Mouse (Mus musculus) limb, embryonic 13.5 days (tissue): ENCODE results near the gene Zfp668. TPM values are rescaled to one million over a fixed set of nuclear protein-coding genes. Genes with fewer than 3 reads are reported as not detected.

Experiments used
- ATAC-seq: fragments of 200-750 bp; cut with Nextera tagmentation; 2 replicates; pipeline ENCODE4 v1.8.0; 2017; ENCODE audit warnings: low read depth, moderate number of reproducible peaks, moderate TSS enrichment; ENCODE audit not compliant: low FRiP score
- H3K27ac ChIP-seq: fragments of 300-500 bp; sonication (generic); 2 replicates; pipeline ENCODE4 v1.5.1; 2015; ENCODE audit warnings: inconsistent platforms, mild to moderate bottlenecking, moderate library complexity
- H3K27me3 ChIP-seq: fragments of 300-500 bp; sonication (generic); 2 replicates; pipeline ENCODE4 v1.6.1; 2015; ENCODE audit warnings: mild to moderate bottlenecking, inconsistent platforms
- H3K36me3 ChIP-seq: fragments of 300-500 bp; sonication (generic); 2 replicates; pipeline ENCODE4 v1.6.1; 2015; ENCODE audit warnings: inconsistent platforms, mild to moderate bottlenecking, moderate library complexity
- H3K4me1 ChIP-seq: fragments of 300-500 bp; sonication (generic); 2 replicates; pipeline ENCODE4 v1.6.1; 2015; ENCODE audit warnings: inconsistent platforms
- H3K4me2 ChIP-seq: fragments of 300-500 bp; sonication (generic); replicated peaks from 2 replicates; pipeline ENCODE4 v1.6.1; 2015; ENCODE audit warnings: inconsistent platforms, mild to moderate bottlenecking, moderate library complexity
- H3K4me3 ChIP-seq: fragments of 300-500 bp; sonication (generic); 2 replicates; pipeline ENCODE4 v1.5.1; 2015; ENCODE audit warnings: moderate library complexity, mild to moderate bottlenecking, inconsistent platforms
- H3K9ac ChIP-seq: fragments of 300-500 bp; sonication (generic); 2 replicates; pipeline ENCODE4 v1.6.1; 2015; ENCODE audit warnings: mild to moderate bottlenecking, inconsistent platforms
- H3K9me3 ChIP-seq: fragments of 300-500 bp; sonication (generic); 2 replicates; pipeline ENCODE4 v1.6.1; 2016; ENCODE audit warnings: inconsistent platforms
- WGBS: fragments of 180-500 bp; shearing (Covaris S2); methylation state at CpG from one replicate; pipeline ENCODE4 v1.1.7; 2015; 5-methylcytosine and 5-hydroxymethylcytosine counted together
- polyA plus RNA-seq: library from polyadenylated mRNA; unstranded; fragments of >200 nt; fragmentation: Nextera tagmentation; extraction: Ambion mirVana; gene quantifications from 2 replicates; pipeline ENCODE4 v1.2.1, GENCODE M21; 2015

The Zfp668 gene
- 23.0 and 24.4 TPM in 2 replicates for polyA plus RNA-seq

DNA sequence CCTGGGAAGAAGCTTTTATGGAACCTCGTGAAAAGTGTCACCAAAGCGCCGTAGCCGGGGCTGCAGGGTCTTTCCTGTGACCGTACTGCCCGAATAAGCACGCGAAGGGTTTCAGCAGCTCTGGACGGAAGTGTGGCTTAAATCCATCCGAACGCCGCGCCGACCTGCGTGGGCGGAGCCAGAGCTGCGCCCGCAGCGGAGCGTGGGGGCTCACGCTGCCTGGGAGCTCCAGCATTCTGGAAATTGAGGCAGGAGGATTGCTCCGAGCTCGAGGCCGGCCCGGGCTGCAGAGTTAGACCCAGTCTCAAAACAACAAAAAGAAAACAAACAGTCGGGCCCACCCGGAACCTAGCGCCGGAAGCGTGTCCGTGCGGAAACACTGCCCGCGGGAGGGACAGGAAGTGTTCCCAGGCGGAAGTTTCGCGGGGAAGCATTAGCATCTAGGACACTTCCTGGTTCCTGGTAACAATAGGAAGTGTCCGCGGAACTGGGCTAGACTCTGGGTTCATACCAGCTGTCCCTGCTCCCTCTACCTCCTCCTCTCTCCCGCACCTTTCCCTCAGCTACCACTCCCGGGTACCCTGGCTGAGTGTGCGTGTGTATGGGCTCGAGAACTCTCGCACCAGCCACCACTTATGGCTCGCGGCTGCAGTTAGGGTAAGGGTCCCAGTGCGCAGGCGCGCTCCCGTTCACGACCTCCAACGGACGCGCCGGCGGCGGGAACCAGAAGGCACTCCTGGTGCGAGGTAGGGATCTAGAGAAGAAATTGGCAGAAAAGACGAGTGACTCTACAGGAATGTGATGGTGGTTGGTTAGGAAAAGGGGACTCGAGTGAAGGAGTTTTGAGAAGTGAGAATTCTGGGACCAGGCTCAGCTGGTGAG is at the start of gene Zfp668:
Gene Zfp668 (minus strand): TSS at position 362 of the 882 bp plus-strand sequence.
- H3K36me3 ChIP-seq = peaks cover 50% of the 10 kb centered on the region
- H3K27ac ChIP-seq = peak within 1 kb of the TSS; percentile 98
- peaks cover 20% of the 10 kb centered on the region for H3K4me1 ChIP-seq
- H3K9ac ChIP-seq = peak within 1 kb of the TSS; percentile 97
- no peaks in the 10 kb centered on the region for H3K27me3 ChIP-seq
- peak within 1 kb of the TSS; percentile 89 for H3K4me2 ChIP-seq
- no peaks in the 10 kb centered on the region for H3K9me3 ChIP-seq
- WGBS = under 1% methylated on average over 60 of the region's 60 CpGs
- ATAC-seq = peak; percentile 70
- peak within 1 kb of the TSS; percentile 88 for H3K4me3 ChIP-seq

DNA sequence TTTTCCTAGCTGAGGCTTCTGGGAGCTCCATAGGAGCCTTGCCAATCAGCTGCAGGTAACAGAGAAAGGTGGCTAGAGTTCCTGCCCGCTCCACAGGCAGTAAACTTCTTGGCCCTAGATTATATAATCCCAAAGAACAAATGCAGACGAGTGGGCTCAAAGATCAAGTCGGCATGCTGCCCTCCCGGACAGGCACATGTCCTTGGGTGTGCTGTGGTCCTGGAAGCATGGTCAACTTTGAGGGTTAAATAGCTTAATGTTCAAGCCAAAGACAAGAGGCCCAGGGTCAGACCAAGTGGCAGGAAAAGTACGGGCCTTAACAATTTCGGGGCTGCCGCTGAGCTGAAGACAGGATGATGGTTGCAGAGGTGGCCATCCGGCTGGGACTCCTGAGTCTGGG is 49.4 kb upstream of the Zfp668 start:
- Histone ChIP-seq H3K4me3 (no peak overlapping the region), H3K4me1 (peaks cover 12% of the 10 kb centered on the region), H3K27ac (no peak overlapping the region), H3K36me3 (peaks cover 57% of the 10 kb centered on the region), H3K9ac (no peak overlapping the region), H3K4me2 (no peak overlapping the region), H3K27me3 (peaks cover 34% of the 10 kb centered on the region), H3K9me3 (no peaks in the 10 kb centered on the region)
- 89% methylated on average over 8 of the region's 8 CpGs for WGBS
- ATAC-seq = no peak

DNA sequence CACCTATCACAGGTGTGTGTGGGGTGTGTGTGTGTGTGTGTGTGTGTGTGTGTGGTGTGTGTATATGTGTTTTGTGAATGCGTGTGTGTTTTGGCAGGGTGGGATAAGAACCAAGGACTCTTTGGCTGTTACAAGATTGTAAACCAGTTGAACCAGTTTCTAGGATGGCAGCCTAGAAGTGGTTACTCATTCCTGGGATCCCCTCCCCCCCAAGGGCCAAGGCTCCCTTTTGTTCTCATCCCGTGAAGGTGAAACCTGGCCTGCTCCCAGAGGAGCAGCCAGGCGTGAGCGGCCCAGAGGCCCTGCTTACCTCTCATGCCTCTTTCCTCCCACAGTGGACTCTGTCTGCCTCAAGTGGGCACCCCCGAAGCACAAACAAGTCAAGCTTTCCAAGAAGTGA is 48.6 kb upstream of the Zfp668 start:
- peaks cover 12% of the 10 kb centered on the region for H3K4me1 ChIP-seq
- ATAC-seq = no peak
- no peak overlapping the region for H3K4me3 ChIP-seq
- H3K27ac ChIP-seq = no peak overlapping the region
- H3K9me3 ChIP-seq = no peaks in the 10 kb centered on the region
- no peak overlapping the region for H3K9ac ChIP-seq
- H3K36me3 ChIP-seq = peaks cover 65% of the 10 kb centered on the region
- no peak overlapping the region for H3K4me2 ChIP-seq
- peaks cover 30% of the 10 kb centered on the region for H3K27me3 ChIP-seq
- WGBS = 77% methylated on average over 5 of the region's 5 CpGs

DNA sequence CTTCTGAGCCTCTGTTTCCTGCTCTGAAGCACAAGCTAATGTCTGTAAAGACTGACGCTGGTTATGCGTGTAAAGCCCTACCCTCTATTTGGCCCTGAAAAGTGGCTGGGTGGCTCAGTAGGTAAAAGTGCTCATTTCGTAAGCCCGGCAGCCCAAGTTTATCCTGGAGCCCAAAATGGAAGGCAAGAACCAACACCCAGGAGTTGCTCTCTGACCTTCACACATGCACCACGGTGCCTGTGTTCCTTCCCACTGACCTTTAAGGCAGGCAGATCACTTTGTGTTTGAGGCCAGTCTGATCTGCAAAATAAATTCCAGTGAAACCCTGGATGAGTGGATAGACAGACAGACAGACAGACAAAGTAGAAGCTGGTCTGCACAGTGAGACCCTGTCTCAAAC is 47.1 kb upstream of the Zfp668 start:
- H3K4me2 ChIP-seq = no peak overlapping the region
- no peaks in the 10 kb centered on the region for H3K9me3 ChIP-seq
- H3K27me3 ChIP-seq = peaks cover 14% of the 10 kb centered on the region
- H3K4me3 ChIP-seq = no peak overlapping the region
- H3K27ac ChIP-seq = no peak overlapping the region
- WGBS = 88% methylated on average over 5 of the region's 5 CpGs
- H3K9ac ChIP-seq = no peak overlapping the region
- no peak for ATAC-seq
- peaks cover 2% of the 10 kb centered on the region; the same call in 1 of the 2 replicates for H3K4me1 ChIP-seq
- peaks cover 72% of the 10 kb centered on the region for H3K36me3 ChIP-seq

DNA sequence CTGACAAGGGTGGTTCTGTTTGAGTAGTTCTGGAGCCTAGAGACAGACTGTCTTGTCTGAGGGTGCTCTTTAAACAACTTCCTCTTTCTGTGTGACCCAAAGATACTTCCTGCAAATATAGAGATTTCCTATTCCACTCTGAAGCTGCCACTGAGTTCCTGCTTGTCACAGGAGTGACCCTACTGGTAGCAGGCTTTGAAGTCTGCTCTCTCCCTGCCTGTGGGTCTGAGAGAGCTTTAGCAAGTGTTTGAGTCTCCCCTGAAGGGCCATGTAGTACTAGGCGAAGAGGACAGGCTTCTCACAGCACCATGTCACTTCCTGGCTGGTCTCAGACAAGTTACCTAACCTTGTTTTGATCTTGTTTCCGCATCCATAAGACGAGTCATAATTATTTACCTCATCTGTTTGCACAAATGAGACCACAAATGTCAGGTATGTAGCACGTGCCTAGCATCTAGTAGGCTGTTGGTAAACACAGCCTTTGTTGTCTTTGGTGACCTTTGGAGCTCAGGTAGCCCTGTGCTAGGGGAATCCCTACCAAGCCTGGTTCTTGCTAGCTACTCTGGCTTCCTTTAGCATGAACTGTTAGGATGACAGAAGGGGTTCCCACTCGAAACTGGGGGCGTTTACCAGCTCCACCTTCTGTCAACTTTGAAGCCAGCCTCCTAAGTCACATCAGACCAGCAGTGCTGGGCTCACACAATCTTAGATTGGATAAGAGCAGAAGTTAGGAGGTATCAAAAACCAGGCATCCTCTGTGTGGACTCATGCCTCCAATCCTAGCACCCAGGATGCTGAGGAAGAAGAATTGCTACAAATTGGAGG is 46.0 kb upstream of the Zfp668 start:
- H3K36me3 ChIP-seq = peaks cover 77% of the 10 kb centered on the region
- H3K4me2 ChIP-seq = no peak overlapping the region
- H3K27me3 ChIP-seq = peaks cover 4% of the 10 kb centered on the region
- H3K4me1 ChIP-seq = no peaks in the 10 kb centered on the region
- H3K4me3 ChIP-seq = no peak overlapping the region
- no peak for ATAC-seq
- H3K9ac ChIP-seq = no peak overlapping the region
- no peaks in the 10 kb centered on the region for H3K9me3 ChIP-seq
- H3K27ac ChIP-seq = no peak overlapping the region
- WGBS = 80% methylated on average over 6 of the region's 6 CpGs

DNA sequence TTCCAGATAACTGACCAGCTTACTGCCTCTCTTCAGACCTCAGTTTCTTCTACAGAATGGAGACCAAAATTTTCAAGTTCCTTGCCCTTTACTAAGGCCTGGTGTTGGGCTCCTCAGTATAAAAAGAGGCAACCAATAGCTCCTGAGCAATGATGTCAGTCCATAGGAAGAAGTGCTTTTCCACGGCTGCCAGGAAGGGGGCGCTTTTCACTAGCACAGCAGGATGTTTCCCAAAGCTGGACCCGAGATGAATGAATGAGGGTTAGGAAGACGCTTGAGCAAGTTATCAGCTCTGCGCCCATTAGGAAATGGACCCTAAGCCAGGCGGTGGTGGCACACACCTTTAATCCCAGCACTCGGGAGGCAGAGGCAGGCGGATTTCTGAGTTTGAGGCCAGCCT is 44.9 kb upstream of the Zfp668 start:
- WGBS = 63% methylated on average over 8 of the region's 8 CpGs
- Histone ChIP-seq H3K27me3 (no peaks in the 10 kb centered on the region), H3K9me3 (no peaks in the 10 kb centered on the region), H3K4me1 (no peaks in the 10 kb centered on the region), H3K9ac (no peak overlapping the region), H3K36me3 (peaks cover 78% of the 10 kb centered on the region), H3K4me3 (no peak overlapping the region), H3K4me2 (no peak overlapping the region), H3K27ac (no peak overlapping the region)
- ATAC-seq = no peak

DNA sequence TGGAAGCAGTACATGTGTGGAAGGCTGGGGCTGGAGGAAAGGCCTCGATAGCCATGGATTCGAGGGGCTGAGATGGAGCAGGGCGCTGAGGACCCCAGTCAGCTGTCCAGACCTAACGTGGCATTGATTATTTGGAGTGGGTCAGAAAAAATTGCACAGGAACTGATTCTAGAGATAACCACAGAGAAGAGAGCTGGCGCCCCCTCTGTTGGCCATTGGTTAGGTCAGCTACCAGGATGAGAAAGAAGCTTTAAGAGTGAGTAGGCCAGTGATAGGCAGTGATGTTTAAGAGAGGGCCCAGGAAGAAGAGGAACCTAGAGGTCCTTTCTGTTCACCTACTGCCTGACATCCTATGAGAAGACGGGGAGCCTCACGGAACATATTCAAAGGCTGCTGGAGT is 42.7 kb upstream of the Zfp668 start:
- 83% methylated on average over 7 of the region's 7 CpGs for WGBS
- Histone ChIP-seq H3K27ac (no peak overlapping the region), H3K36me3 (peaks cover 76% of the 10 kb centered on the region), H3K9ac (no peak overlapping the region), H3K4me2 (no peak overlapping the region), H3K27me3 (no peaks in the 10 kb centered on the region), H3K4me3 (no peak overlapping the region), H3K4me1 (no peaks in the 10 kb centered on the region), H3K9me3 (no peaks in the 10 kb centered on the region)
- ATAC-seq = no peak

DNA sequence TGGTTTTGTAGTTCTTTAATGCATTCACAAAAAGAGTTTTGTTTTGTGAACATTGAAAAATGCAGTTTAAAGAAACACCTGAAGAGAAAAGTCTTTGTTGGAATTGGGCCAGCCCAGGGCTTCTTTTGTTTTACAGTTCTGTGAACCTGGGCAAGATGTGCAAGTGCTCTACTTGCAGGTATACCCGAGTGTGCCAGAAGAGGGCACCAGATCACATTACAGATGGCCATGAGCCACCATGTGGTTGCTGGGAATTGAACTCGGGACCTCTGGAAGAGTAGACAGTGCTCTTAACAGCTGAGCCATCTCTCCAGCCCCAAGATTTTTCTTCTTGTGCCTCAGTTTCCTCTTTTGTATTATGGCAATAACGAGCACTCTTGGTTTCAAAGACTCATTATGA is 41.6 kb upstream of the Zfp668 start:
- no peak overlapping the region for H3K4me3 ChIP-seq
- 53% methylated on average over 3 of the region's 3 CpGs for WGBS
- H3K27ac ChIP-seq = no peak overlapping the region
- H3K27me3 ChIP-seq = no peaks in the 10 kb centered on the region
- H3K9me3 ChIP-seq = no peaks in the 10 kb centered on the region
- H3K4me2 ChIP-seq = no peak overlapping the region
- peaks cover 69% of the 10 kb centered on the region for H3K36me3 ChIP-seq
- H3K4me1 ChIP-seq = peaks cover 3% of the 10 kb centered on the region; the same call in 1 of the 2 replicates
- ATAC-seq = no peak
- H3K9ac ChIP-seq = no peak overlapping the region

DNA sequence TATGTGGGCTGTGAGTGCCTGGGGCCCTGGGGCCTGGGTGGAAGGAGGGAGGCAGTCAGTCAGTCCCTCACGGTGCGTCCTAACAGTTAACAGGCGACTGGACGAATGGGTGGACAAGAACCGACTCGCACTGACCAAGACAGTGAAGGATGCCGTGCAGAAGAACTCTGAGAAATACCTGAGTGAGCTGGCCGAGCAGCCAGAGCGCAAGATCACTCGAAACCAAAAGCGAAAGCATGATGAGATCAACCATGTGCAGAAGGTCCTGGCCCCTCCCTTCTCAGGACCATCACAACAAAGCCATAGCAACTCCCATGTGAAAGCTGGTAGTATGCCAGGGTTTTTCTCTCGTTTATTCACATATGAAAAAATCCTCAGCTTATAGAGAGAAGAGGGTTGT is 38.7 kb upstream of the Zfp668 start:
- Histone ChIP-seq H3K9ac (no peak overlapping the region), H3K4me2 (no peak overlapping the region), H3K36me3 (peaks cover 41% of the 10 kb centered on the region), H3K4me3 (no peak overlapping the region), H3K27me3 (no peaks in the 10 kb centered on the region), H3K27ac (no peak overlapping the region), H3K9me3 (no peaks in the 10 kb centered on the region), H3K4me1 (peaks cover 13% of the 10 kb centered on the region; the same call in 1 of the 2 replicates)
- ATAC-seq = no peak
- WGBS = 91% methylated on average over 12 of the region's 12 CpGs

DNA sequence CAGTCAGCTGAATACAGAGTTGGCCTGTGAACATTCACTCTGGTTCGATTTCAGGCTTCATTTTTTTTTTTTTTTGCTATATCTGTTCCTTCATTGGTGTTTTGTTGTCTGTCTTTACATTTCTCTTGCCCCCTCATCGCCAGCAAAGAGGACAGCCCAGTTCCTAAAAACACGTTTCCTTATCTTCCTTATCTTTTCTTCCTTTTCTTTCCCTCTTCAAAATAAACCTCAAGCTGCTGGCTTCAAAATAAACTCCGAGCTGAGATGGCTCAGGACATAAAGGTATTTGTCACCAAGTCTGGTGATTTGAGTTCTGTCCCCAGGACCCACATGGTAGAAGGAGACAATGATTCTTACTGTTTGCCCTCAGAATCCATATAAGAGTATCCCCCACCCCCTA is 36.3 kb upstream of the Zfp668 start:
- H3K27ac ChIP-seq = 0 out of 2 replicates have a peak overlapping the region, but pooled peaks have one; percentile 81
- peak overlapping the region; percentile 93 for H3K4me3 ChIP-seq
- H3K4me2 ChIP-seq = peak overlapping the region; percentile 65
- H3K27me3 ChIP-seq = no peaks in the 10 kb centered on the region
- H3K4me1 ChIP-seq = peaks cover 13% of the 10 kb centered on the region; the same call in 1 of the 2 replicates
- 25% methylated on average over 4 of the region's 4 CpGs for WGBS
- H3K36me3 ChIP-seq = peaks cover 51% of the 10 kb centered on the region
- peak overlapping the region; percentile 83 for H3K9ac ChIP-seq
- no peaks in the 10 kb centered on the region for H3K9me3 ChIP-seq
- no peak for ATAC-seq

DNA sequence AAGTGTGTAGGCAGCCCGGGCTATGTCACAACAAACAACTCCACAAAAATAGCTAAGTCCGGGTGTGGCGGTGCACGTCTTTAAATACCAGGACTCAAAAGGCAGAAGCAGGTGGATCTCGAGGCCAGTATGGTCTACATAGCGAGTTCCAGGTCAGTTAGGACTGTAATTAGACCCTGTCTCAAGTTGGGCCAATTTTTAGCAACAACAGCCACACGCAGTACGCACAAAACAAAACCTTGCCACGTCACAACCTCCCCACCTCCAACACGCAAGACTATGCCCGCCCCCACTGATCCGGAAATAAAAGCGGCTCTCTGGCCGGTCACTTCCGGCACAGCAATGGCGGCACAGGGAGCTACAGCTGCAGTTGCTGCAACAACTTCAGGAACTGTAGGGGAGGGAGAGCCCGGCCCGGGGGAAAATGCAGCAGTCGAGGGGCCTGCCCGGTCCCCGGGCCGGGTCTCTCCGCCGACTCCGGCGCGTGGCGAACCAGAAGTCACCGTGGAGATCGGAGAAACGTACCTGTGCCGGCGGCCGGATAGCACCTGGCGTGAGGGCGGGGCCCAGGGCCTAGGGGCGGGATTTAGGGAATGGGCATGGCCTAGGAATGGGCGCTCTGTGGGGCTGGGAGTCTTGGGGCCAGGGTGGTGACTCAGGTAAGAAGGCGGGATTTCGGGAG is 35.7 kb upstream of the Zfp668 start, which contains the start of gene Kat8:
Gene Kat8 (plus strand): TSS at position 327 of the 682 bp plus-strand sequence.
- ATAC-seq = peak; percentile 96
- Histone ChIP-seq H3K4me2 (peak within 1 kb of the TSS; percentile 65), H3K9ac (peak within 1 kb of the TSS; percentile 83), H3K27ac (peak within 1 kb of the TSS; percentile 81), H3K9me3 (no peaks in the 10 kb centered on the region), H3K27me3 (no peaks in the 10 kb centered on the region), H3K36me3 (peaks cover 55% of the 10 kb centered on the region), H3K4me3 (peak within 1 kb of the TSS; percentile 93), H3K4me1 (peaks cover 13% of the 10 kb centered on the region; the same call in 1 of the 2 replicates)
- WGBS = under 1% methylated on average over 40 of the region's 40 CpGs
